Mouse (Mus musculus): ENCODE measurements at regions not wholly inside any gene's neighbourhood (a gene's known extent, or its start where the extent isn't known, plus 50 kb on each side); places are given as distances from the start of the nearest gene placed in this dataset.

DNA sequence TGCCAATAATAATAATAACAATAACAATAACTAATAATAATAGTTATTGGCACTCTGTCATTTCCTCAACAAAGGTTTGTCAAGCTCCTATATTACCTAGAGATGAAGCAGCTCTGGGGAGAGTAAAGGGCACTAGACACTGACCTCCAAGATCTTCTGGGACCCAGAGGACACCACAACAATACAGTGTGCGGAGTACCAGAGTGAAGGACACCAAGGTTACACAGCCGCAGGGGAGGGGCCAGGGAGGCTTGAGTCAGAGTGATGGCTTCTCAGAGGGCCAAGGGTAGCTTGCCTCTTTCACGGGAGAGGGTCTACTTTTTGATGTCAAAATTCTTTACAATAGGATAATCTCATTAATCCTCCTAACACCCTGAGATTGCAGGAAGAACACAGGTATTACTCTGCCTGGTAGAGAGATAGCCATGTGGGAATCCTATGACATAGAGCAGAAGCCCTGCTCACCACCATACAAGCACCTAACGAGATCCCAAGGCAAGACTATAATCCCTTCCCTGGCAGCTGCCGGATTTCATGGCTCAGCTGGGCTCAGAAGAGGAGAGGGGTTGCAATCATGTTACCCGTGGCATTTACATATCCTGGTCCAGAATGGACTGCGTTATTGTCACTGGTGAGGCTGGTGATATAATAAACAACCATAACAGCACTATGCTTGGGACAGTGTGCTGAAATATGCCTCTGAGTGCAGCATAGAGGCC is 91.1 kb downstream of the Gm815 start:
- TF ChIP-seq POLR2AphosphoS2 (IDR thresholded peaks at IDR 0.05; ENCODE audit: low read length) (no peak), SIN3A (IDR thresholded peaks at IDR 0.05; ENCODE audit: low read length) (no peak), RCOR1 (IDR thresholded peaks at IDR 0.05; ENCODE audit: low read depth, low read length) (no peak), CTCF (IDR thresholded peaks at IDR 0.05 in 2 of 3, conservative IDR thresholded peaks at IDR 0.05 in 1 of 3; ENCODE audit: control insufficient read depth in 1 of 3, insufficient read depth in 1 of 3, low read depth in 2 of 3, low read length in 3 of 3, poor library complexity in 1 of 3, severe bottlenecking in 1 of 3) (no peak), NELFE (IDR thresholded peaks at IDR 0.05; ENCODE audit: low read depth, low read length) (no peak), EP300 (IDR thresholded peaks at IDR 0.05; ENCODE audit: low read depth in 1 of 2, low read length in 2 of 2) (no peak), ETS1 (IDR thresholded peaks at IDR 0.05; ENCODE audit: low read depth, low read length) (no peak), TBP (IDR thresholded peaks at IDR 0.05; ENCODE audit: low read depth, low read length) (no peak), MAFK (IDR thresholded peaks at IDR 0.05; ENCODE audit: borderline replicate concordance, low read depth, low read length) (no peak), ZMIZ1 (IDR thresholded peaks at IDR 0.05; ENCODE audit: low read depth, low read length) (no peak), POLR2AphosphoS5 (IDR thresholded peaks at IDR 0.05; ENCODE audit: borderline replicate concordance, low read depth, low read length) (no peak), POLR2A (IDR thresholded peaks at IDR 0.05; ENCODE audit: control insufficient read depth in 1 of 2, insufficient read depth in 1 of 2, low read depth in 1 of 2, low read length in 2 of 2, poor library complexity in 1 of 2) (no peak), SMC3 (IDR thresholded peaks at IDR 0.05; ENCODE audit: low read depth, low read length) (no peak), MAZ (IDR thresholded peaks at IDR 0.05; ENCODE audit: low read depth, low read length) (no peak)
